Mouse (Mus musculus): ENCODE data around the gene Dab1.

The Dab1 gene

DNA sequence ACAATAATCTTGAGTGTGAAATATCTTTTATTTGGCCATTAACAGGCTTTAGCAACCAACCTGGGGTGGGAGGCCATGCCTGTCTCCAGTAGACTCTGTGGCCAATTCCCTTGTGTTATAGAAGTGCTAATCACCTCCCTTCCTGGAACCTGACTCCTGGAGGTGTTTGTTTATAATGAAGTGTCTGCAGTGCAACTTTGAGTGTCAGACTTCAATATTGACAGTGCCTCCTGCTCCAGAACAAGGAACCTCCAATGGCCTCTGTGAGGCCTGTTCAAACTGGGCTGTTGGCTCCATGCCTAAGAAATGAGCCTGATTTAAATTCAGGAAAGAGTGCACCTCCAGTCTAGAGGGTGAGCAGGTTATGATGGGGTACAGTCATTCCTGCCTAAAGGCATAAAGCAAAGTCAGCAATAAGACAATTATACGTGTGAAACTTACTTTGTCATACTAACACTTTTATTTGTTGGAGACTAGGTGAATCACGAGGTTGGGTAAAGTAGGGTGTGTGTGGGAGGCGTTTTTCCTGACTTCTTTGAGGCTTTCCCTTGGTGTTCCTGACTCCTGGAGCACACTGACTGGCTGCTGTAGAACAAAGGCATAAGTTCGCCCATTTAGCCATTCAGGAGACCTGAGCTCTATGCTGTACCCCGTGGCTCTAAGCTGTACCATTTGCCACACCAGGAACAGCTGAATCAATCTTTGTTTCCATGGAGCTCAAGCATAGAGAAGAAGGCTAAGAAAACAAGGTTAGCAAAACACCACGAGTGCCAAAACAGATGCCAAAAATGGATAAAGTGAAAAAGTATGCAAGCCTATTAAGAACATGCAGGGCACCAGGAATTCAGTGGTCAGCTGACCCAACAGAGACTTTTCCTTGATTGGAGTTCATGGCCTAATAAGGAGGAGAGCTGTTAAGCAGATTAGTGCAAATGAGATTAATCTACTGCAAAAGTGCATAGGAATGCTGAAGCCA lies 978.6 kb downstream of the Dab1 start:
- DNase-seq (ENCODE audit: low spot score) = no peak

DNA sequence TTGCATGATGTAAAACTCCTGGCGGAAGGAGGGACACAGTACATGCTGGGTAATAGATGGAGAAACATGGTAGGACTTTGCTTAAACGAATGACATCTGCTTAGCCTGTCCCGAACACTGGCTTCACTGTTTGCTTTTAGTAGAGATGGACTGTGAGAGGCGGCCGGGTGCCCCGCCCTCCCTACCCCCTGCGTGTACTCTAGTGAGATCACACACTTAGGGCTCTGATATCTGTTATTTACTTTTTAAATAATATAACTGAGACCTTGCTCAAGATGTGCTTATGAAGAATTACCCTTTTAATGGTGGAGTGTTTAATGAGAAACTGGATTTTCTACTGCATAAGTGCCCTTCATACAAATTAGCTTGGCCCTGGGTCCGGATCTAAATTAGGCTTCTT lies 983.6 kb downstream of the Dab1 start:
- DNase-seq (ENCODE audit: low spot score) = no peak

DNA sequence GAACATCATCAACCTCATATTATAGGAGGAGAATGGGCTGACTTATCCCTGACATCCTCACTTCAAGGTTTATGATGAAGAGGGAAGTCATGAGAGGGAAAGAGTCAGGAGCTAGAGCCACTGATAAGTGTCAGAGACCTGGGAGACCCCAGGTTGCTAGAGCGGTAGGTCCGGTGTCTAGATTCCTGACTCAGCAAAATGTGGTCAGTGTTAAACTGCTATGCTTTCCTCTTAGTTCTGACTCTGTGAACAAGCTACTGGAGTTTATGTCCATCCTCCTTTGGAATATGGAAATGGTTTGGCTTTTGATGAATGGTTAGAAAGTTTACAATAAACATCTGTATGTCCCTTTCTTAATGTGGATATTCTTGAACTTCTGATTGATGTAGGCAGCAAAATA lies 985.1 kb downstream of the Dab1 start:
- DNase-seq (ENCODE audit: low spot score) = no peak

DNA sequence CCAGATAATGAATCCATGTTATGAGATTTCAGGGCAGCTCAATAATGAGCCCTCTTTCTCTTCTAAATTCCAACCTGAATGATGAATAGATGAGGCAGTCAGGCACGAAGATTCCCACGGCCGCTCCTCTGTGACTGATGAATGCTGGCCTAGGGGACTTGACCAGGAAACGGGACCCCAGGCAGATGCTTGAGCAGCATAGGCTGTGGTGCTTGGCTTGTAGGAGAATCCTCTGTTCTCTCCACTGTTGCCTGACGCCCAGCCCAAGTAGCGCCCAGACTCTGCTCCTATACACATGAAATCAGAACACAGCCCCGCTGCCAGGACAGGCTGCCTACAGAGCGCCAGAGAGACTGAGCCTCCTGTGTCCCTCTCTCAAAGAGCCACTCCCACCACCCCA lies 987.7 kb downstream of the Dab1 start:
- DNase-seq (ENCODE audit: low spot score) = no peak

DNA sequence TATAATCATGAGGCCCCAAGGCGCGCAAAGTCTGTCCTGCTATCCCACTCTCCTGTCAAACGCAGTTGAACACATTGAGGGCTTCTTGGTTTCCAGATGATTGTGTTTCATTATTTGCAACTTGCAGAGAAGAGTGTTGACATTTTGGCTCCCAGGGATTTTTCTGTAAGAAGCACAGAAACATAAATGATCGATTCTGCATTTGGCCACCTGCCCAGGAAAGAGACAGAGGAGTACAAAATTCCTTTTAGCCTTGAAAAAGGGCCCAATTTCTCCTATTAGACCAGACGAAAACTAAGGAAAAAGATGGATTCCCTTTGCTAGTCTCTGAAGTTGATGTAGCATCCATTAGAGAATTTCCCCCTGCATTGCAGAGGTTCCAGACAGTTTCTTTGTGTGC lies 988.5 kb downstream of the Dab1 start:
- no peak for DNase-seq (ENCODE audit: low spot score)

DNA sequence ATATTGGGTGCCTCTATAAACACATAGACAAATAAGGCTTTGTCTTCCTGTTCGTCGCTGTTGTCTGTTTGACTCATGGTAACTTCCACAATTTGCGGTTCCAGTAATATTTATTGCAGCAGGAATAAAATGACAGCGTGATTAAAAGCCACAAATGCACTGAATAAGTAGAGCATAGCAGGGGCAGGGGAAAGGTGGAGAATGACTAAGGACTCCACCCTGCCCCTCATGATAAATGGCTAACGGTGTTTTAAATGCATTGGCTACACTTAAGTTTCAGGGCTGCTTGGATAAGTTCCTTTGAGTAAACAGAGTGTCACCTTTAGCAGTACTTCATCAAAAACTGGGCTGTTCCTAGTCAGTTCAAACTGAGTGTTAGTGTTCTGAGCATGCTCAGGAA lies 1000.3 kb downstream of the Dab1 start:
- no peak for DNase-seq (ENCODE audit: low spot score)

DNA sequence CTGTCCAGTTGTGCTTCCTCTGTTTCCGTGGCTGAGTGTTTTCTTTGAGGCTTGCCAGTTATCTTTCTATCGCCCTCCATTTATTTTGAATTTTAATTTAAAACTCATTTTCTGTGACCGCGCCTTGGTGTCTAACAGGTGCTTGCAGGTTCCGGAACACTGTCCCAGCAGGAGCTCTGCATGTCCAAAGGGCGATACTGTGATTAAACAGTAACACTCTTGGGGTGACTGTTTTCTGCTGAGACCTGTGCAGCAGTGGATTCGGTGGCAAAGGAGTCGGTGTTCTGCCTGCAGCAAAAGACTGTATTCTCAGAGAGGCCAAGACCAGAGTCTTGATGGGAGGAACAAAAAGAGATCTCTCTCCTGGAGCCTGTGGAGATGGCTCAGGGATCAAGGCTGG lies 1006.2 kb downstream of the Dab1 start:
- DNase-seq (ENCODE audit: low spot score) = no peak

DNA sequence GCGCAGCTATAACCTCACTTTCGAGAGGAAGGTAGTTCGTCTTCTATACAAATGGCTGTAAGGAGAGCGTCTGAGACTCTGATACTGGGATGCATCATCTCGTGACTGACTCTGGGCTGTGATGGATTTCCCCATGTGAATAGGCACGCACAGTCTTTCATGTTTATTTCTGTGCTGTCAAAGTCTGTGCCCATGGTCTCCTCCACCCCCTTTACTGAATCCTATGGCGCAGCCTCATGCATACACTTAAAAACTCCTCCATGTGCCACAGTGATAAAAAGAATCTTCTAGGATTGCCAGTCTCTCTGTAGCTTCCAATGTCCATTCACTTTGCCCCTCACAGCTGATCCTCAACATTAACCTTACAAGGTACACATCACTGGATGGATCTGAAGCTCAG lies 1009.5 kb downstream of the Dab1 start:
- no peak for DNase-seq (ENCODE audit: low spot score)

DNA sequence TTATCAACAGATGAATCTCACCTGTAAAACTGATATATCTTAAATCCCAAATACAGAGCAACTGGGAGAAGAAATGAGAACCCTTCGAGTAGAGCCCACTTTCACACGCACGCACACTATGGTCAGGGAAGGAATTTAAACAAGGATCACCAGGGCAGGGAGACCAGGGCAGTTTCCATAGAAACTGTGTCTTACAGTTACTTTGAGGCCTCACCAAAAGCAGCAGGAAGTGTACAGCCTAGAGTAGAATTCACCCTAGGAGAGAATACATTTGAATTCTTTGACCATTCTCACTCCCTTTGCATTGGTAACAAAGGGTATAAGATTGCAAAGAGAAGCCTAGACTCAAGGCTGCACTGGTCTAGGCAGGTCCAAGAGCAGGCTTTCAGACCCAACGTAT lies 1017.9 kb downstream of the Dab1 start:
- no peak for DNase-seq (ENCODE audit: low spot score)

DNA sequence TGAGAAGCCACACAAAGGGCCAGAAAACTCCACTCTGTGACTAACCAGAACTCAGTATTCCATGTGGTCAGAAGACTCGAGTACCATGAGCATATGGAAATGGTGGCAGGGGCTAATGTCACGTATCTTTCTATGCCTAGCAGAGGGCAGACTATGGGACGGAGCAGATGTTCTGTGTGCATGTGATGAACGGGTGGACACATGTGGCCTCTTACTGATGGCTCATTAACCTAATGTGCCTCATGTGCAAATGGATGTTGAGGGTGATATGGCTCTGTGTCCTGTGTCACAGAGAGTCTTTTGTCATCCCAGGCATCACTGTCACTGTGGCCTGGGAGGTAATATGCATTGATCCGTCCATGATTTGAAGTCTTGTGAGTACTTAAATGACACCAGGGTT lies 1021.5 kb downstream of the Dab1 start:
- DNase-seq (ENCODE audit: low spot score) = no peak

DNA sequence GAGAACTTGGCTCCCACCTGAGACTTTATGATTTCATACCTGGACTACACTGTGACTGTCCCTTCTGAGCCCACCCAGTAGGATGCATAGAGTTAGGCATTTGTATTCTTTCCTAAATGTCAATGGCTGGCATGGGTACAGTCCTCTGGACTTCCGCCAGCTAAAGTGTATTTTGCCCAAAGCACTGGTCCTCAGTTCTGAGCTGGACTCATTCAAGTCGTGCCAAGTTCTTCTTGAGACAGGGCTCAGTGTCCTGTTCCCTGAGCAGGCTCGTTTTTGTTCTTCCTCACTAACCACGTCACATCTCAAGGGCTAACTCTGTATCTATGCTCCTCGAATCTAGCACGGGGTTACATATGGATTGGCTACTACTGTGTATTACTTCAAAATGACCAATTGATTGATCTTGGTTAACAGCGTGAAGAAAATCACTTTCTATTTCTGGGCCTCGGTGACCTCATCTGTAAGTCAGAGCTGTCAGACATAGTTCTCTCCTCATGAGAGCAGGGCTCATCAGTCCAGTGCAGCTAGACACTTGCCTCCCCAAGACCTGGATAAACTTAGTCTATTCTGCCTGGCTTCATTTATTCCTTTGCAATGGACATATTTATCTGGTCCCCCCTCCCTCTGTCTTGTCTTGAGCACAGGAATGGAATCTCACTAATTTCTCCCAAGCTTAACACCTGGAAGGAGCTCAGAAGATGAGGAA lies 1023.8 kb downstream of the Dab1 start:
- DNase-seq (ENCODE audit: low spot score) = no peak

DNA sequence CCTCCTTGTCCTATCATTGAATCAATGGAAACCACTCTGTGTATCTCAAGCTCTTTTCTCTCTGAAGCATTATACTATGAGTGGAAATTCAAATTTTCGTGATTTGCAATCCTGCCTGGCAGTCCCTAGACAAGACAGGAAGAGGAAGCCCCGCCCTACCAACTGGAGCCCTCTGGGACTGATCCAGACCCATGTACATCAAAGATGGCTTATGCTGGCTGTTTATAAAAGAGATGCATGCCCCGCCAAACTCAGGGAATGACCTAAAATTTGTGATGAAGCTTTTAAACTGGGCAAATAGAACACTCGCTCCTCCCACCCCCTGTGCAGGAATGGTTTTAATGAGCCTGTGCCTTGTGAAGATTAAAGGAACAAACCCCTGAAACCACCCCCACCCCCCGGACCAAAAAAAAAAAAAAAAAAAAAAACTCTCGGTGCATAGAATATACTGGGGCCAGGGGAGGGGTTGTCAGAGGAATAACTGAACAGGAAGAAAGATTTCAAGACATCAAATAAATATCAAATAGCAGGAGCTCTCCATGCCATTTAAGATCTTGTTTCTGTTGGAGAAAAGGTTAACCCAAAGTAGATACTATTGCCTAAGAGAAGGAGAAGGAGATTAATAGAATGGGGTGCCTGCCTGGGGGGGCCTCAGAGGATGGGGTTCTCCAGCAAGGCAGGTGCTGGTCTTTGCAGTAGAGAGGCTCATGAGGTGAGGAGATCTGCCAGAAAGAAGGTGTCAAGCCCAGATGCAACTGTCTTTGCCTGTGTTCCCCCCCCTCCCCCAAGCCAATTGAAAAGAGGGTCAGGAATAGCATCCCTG lies 1024.6 kb downstream of the Dab1 start:
- DNase-seq (ENCODE audit: low spot score) = no peak

DNA sequence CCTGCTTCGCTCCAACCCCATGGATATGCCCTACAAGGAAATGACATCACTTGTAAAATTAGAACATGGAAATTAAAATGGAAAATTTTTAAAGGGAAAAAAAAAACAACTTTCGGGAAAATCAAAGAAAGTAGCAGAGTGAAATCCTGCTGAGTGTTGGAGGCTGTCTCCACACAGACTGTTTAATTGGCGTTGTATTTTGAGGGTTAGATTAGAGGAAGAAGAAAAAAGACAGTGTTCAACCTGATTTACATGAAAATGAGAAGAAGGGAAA lies 1025.1 kb downstream of the Dab1 start:
- DNase-seq (ENCODE audit: low spot score) = no peak

DNA sequence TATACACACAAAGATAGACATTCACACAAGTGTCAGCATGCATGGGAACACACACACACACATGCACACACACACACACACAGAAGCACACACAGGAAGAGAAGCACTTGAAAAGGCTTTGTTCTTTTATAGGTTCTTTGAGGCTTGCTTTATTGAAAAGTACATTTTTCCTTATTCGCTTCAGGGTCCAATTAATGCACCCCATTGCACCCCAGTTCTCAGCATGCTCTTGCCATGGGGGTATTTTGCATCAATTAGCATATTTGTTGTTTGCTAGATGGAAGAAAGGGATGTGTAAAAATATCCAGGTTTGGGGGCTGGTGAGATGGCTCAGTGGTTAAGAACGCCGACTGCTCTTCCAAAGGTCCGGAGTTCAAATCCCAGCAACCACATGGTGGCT lies 1025.7 kb downstream of the Dab1 start:
- DNase-seq (ENCODE audit: low spot score) = no peak

DNA sequence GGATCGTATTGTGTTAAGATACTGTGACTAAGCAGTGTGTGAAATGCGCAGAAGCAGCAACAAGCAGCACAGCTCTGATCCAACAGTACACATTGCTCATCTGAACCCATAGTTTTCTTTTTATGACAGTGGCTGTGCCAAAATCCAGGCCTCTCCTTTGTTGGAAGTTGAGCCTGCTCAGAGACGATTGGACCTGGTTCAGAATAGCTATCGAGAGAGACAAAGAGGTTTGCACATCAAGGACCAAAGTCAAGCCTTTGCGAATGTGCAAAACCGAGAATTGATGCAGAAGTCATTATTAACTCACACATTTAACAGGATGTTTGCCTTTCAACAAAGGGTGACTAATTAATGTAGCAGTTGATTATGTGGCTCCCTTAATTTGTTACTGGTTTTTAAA lies 1032.6 kb downstream of the Dab1 start:
- DNase-seq (ENCODE audit: low spot score) = no peak

DNA sequence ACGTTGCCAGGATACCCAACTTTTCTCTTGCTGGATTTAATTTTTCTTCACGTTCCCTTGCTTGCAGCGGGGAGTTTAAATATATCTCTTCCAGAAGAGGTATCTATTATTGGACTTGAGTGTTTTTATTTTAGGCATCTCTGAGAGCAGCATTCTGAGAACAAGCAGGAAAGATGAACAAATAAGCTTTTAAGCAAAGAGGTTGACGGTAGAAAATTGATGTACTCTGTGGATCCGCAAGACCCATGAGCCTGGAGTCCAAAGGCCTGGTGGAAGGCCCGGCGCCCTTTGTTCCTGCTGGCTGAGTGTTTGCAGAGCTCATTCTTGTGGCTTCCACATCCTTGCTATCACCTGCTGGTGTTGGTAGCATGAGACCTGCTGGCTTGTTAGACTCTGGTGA lies 1037.6 kb downstream of the Dab1 start:
- no peak for DNase-seq (ENCODE audit: low spot score)

DNA sequence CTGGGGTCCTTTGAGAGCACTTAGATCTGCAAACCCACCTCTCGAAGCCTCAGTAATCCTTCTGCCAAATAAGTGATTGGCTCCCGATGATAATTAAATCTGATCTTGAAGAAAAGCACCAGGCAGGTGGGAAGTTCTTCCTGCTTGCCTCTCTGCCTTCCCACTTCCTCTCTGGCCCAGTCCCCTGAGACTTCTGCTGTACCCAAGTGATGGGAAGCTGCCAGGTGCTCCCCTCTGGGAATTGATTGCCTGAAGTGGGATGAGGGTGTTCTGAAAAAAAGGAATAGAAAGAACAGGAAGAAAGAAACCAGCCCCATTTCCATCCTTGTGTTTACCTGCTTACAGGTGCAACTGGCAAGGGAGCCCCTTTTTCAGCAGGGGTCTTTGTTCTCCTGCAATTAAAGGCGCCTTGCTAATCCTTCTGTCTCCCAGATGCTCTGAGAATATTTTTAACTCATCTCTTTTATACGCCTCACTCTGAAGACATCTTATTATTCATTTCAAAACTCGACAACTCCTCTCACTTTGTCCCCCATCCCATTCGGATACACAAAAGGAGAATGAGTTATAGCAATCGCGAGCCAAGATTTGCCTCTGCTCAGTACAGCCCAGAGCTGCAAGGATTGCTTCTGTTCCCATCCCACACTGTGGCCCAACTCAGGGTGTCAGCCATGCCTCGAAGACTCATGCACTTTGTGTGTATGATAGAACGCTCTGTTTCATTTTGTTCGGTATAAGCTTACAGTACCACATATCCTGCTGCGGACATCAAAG lies 1043.9 kb downstream of the Dab1 start:
- no peak for DNase-seq (ENCODE audit: low spot score)

DNA sequence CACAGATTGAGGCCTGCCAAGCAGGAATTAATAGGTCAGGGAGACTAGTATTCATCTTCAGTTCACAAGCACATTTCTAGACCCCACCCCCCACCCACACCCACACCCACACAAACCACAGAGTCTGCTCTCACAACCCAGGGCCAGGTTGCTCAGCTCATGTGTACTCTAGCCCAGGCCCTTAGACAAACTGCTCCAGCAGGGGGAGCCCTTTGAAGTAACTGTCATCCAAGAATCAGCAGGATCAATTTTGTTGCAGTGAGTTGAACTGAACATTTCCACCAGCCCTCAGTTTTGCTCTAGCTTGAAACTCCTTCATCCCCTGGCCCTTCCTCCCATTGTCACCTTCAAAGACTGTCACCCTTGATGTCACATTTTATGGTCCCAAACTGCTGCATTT lies 1046.4 kb downstream of the Dab1 start:
- no peak for DNase-seq (ENCODE audit: low spot score)

DNA sequence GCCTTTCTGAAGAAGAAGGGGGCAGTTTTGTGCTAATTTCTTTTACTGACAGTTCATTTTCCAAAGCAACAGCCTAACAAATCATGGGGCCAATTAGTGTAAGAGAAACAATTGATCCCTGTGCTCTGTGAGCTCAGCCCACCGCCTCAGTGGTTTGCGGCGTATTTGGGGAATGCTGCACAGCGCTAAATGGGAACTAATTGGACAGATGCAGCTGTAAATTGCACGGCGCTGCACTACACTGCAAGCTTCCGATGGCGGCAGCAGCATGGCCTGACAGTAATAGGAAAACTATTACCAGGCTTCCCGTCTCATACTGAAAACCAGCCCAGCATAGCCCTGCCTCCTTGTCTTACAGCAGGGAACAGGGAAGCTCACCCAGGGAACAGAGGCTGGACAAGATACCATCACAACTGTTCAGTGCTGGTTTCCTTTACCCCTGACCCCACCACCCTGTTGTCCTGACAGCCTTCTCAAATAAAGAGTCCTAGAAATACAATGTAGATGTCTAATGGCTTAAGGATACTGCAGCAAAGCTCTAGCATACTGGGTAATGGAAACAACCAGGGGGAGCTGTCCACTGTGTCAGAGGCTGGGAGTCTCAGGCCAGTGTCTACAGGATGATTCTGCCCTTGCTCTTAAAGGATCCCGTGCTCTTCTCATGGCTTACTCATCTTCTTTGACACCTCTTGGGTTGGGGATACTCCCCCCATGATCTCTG lies 1047.8 kb downstream of the Dab1 start:
- no peak for DNase-seq (ENCODE audit: low spot score)

DNA sequence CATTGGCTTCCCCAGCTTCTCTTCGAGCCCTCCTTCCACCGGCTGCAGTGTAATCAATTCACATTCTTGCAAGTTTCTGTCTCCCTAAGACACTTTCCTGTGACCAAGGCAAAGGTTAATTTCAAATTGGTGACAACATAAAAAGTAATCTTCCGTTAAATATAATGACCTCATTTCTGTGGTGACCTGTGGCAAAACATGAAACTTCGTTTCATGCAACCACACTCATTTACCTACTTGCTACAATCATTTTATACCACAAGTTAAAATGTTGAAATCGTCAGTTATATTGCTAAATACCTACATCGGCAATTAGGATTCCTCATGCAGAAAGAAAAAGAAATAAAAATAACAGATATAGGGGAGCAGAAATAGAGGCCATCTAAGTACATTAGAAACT lies 1048.9 kb downstream of the Dab1 start:
- DNase-seq (ENCODE audit: low spot score) = no peak

DNA sequence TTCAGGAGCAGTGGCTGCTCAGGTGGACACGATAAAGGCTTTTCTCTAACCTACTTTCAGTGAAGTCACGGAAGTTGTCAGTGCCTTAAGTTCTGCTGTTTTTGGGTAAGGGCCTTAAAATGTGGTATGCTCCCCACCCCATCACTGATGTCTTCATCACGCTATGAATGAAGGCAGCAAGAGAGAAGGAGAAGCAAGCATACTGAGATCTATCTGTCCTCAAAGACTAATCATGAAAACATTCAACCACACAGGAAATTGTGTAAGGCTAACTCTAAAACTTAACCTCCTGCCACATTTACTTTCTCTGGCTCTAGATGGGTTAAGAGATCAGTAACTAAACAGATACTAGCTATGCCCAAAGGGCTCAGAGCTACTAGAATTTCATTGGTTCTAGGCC lies 1050.2 kb downstream of the Dab1 start:
- no peak for DNase-seq (ENCODE audit: low spot score)
